Mouse (Mus musculus) embryonic facial prominence, embryonic 11.5 days (tissue): Measurements from ENCODE around the gene Inpp4b. TPM values are rescaled to one million over a fixed set of nuclear protein-coding genes. Genes with fewer than 3 reads are reported as not detected.
"Not testable (repeated sequence)": the region's sequence is repeated elsewhere in the genome, so short reads cannot be mapped to it uniquely, and the experiment has no call there.

ENCODE experiments used
- ATAC-seq: fragments of 200-750 bp; cut with Nextera tagmentation; replicated peaks from 2 replicates; pipeline ENCODE4 v1.8.0; 2017; ENCODE audit warnings: low read depth; ENCODE audit not compliant: insufficient number of reproducible peaks, low FRiP score, low TSS enrichment
- DNase-seq: peaks from one replicate; pipeline ENCODE4 v3.0.0-alpha.2; 2015; ENCODE audit warnings: low spot score
- H3K27ac ChIP-seq: fragments of 300-500 bp; sonication (generic); replicated peaks from 2 replicates; pipeline ENCODE4 v1.5.1; 2014; ENCODE audit warnings: mild to moderate bottlenecking, low read depth, low read length, control low read depth
- H3K27me3 ChIP-seq: fragments of 300-500 bp; sonication (generic); 2 replicates; pipeline ENCODE4 v1.6.1; 2014; ENCODE audit warnings: mild to moderate bottlenecking, low read length, moderate library complexity, mixed read lengths; ENCODE audit not compliant: control insufficient read depth, insufficient read depth
- H3K36me3 ChIP-seq: fragments of 300-500 bp; sonication (generic); replicated peaks from 2 replicates; pipeline ENCODE4 v1.6.1; 2014; ENCODE audit warnings: low read depth, mild to moderate bottlenecking, low read length, moderate library complexity, mixed read lengths; ENCODE audit not compliant: control insufficient read depth, insufficient read depth
- H3K4me1 ChIP-seq: fragments of 300-500 bp; sonication (generic); 2 replicates; pipeline ENCODE4 v1.6.1; 2014; ENCODE audit warnings: low read length, mixed read lengths; ENCODE audit not compliant: control insufficient read depth, insufficient read depth
- H3K4me2 ChIP-seq: fragments of 300-500 bp; sonication (generic); 2 replicates; pipeline ENCODE4 v1.6.1; 2014; ENCODE audit warnings: low read depth, mild to moderate bottlenecking, control low read depth, low read length, moderate library complexity
- H3K4me3 ChIP-seq: fragments of 300-500 bp; sonication (generic); 2 replicates; pipeline ENCODE4 v1.5.1; 2014; ENCODE audit warnings: low read depth, low read length, control low read depth
- H3K9ac ChIP-seq: fragments of 300-500 bp; sonication (generic); replicated peaks from 2 replicates; pipeline ENCODE4 v1.6.1; 2014; ENCODE audit warnings: mild to moderate bottlenecking, control low read depth, low read length
- H3K9me3 ChIP-seq: fragments of 300-500 bp; sonication (generic); replicated peaks from 2 replicates; pipeline ENCODE4 v1.6.1; 2016; ENCODE audit warnings: mild to moderate bottlenecking, low read length, inconsistent platforms, mixed read lengths; ENCODE audit not compliant: control insufficient read depth
- WGBS: fragments of 180-500 bp; shearing (Covaris S2); extraction: QIAGEN DNeasy Blood & Tissue Kit; methylation state at CpG from one replicate; pipeline ENCODE4 v1.1.7; 2014; 5-methylcytosine and 5-hydroxymethylcytosine counted together
- polyA plus RNA-seq: library from polyadenylated mRNA; unstranded; fragments of >200 nt; fragmentation: Nextera tagmentation; extraction: Ambion mirVana; gene quantifications from 2 replicates; pipeline ENCODE4 v1.2.1, GENCODE M21; 2014

Gene Inpp4b
- polyA plus RNA-seq, 1 experiment from 2014 or later = 7.8 TPM

DNA sequence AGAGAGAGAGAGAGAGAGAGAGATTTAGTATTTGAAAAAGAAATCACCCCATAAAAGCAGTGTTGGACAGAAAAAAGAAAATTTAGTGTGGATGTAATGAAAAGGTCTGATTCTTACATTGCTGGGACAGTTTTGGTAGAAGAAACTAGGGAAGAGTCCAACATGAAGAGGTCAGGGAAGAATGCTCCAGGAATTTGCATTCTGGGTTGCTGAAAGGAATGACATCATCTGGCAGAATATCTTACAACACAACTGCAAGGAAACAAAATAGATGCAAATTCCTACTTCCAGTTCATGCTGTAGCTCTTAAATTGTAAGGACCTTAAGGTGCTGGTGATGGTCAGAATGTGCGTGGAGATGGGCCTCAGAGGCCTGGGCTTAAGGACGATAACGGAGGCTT, 650.6 kb downstream of the Inpp4b start:
- DNase-seq (no peak), ATAC-seq (no peak)
- no peaks in the 10 kb centered on the region for H3K9me3 ChIP-seq
- H3K9ac ChIP-seq = no peak overlapping the region
- H3K4me1 ChIP-seq = no peaks in the 10 kb centered on the region
- H3K27me3 ChIP-seq = no peaks in the 10 kb centered on the region
- H3K4me3 ChIP-seq = no peak overlapping the region
- no peak overlapping the region for H3K4me2 ChIP-seq
- no peaks in the 10 kb centered on the region for H3K36me3 ChIP-seq
- WGBS = 88% methylated on average over 3 of the region's 3 CpGs
- no peak overlapping the region for H3K27ac ChIP-seq

GRCm38 (mm10) chr8:81996239-81996638, 653.9 kb downstream of the Inpp4b start:
- Histone ChIP-seq H3K4me3 (no peak overlapping the region), H3K9ac (no peak overlapping the region), H3K9me3 (no peaks in the 10 kb centered on the region), H3K4me2 (no peak overlapping the region), H3K36me3 (no peaks in the 10 kb centered on the region), H3K4me1 (no peaks in the 10 kb centered on the region), H3K27me3 (no peaks in the 10 kb centered on the region), H3K27ac (no peak overlapping the region)
- no peak for DNase-seq
- no peak for ATAC-seq
- WGBS = 84% methylated on average over 3 of the region's 3 CpGs

DNA sequence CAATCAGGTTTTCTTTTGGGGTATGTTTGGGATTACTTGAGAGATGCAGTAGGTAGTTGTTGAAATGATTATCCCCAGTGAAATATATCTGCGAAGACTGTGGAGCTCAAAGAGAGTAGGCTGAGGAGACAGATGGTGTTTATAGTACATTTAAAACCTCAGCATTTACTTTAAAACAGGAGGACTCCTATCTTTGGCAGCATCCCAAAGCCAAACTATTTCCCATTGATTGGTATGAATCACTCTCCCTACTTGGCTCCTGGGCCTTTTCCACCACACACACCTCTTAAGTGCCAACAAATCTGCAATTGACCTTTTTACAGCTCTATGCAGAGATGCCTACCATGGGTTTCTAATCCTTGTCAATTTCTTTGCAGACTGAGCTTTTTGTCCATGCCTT, 654.5 kb downstream of the Inpp4b start:
- H3K4me3 ChIP-seq = no peak overlapping the region
- WGBS = 89% methylated on average over 1 of the region's 1 CpGs
- H3K4me1 ChIP-seq = no peaks in the 10 kb centered on the region
- no peaks in the 10 kb centered on the region for H3K36me3 ChIP-seq
- DNase-seq (no peak), ATAC-seq (no peak)
- no peaks in the 10 kb centered on the region for H3K9me3 ChIP-seq
- no peak overlapping the region for H3K27ac ChIP-seq
- H3K4me2 ChIP-seq = no peak overlapping the region
- H3K9ac ChIP-seq = no peak overlapping the region
- no peaks in the 10 kb centered on the region for H3K27me3 ChIP-seq

DNA sequence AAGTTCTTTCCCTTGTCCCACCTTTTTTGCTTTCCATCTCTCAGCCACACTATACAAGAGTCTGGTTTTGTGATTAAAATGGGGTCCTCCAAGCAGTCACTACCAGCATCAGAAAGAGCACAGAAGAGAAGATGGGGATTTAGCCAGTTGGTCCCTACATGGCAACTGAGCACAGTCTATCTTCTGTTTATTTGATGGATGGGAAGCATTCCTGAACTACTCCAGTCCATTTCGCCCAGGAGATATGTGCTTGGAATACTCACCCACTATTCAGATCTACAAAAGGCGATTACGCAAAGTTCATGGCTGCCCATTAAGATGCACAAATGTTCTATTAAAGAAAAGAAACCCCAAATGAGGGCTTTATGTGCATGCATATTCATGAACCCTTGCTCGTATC, 661.8 kb downstream of the Inpp4b start:
- no peaks in the 10 kb centered on the region for H3K36me3 ChIP-seq
- H3K9ac ChIP-seq = no peak overlapping the region
- DNase-seq (no peak), ATAC-seq (no peak)
- no peaks in the 10 kb centered on the region for H3K9me3 ChIP-seq
- 89% methylated on average over 4 of the region's 4 CpGs for WGBS
- H3K4me3 ChIP-seq = no peak overlapping the region
- no peak overlapping the region for H3K27ac ChIP-seq
- H3K4me2 ChIP-seq = no peak overlapping the region
- no peaks in the 10 kb centered on the region for H3K4me1 ChIP-seq
- H3K27me3 ChIP-seq = no peaks in the 10 kb centered on the region

DNA sequence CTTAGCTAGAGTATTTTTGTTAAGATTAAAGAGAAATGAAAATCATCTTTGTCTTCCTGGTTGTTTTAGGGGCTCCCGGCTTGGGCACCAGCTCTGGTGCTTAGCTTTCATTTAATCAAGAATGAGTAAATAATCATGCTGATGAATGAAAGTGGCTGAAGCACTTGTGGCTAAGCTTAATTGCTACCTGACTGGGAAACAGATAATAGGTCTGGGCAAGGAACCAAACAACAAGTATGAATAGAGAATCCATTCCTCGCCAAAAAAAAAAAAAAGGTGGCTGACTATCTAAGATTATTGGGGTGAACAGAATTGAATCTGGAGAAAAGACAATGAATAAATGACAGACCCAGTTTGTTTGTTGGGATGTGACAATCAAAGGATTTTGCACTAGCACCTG, 663.1 kb downstream of the Inpp4b start:
- ATAC-seq (no peak), DNase-seq (no peak)
- H3K4me1 ChIP-seq = no peaks in the 10 kb centered on the region
- H3K9ac ChIP-seq = no peak overlapping the region
- no peaks in the 10 kb centered on the region for H3K36me3 ChIP-seq
- no peaks in the 10 kb centered on the region for H3K27me3 ChIP-seq
- WGBS = 85% methylated on average over 2 of the region's 2 CpGs
- no peak overlapping the region for H3K4me2 ChIP-seq
- H3K4me3 ChIP-seq = no peak overlapping the region
- no peaks in the 10 kb centered on the region for H3K9me3 ChIP-seq
- no peak overlapping the region for H3K27ac ChIP-seq

DNA sequence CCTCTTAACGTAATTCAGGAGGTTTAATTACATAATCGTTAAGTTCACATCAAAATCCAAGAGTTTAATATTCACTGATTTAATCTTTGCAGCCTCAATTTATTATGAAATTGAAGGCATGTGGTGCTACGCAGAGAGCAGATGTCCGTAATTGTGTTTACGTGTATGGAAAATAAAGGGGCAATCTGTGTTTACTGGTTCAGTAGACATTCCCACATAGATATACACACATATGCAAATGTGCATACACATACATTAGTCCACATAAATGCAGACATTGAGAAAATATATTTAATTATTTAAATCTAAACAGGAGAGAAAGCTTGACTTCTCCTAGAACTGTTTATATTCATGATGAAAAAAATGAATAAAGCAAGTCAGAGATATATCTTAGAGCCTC, 675.4 kb downstream of the Inpp4b start:
- WGBS = 80% methylated on average over 5 of the region's 5 CpGs
- no peak for ATAC-seq
- Histone ChIP-seq H3K27ac (no peak overlapping the region), H3K4me3 (no peak overlapping the region), H3K36me3 (no peaks in the 10 kb centered on the region), H3K9me3 (no peaks in the 10 kb centered on the region), H3K4me1 (no peaks in the 10 kb centered on the region), H3K4me2 (no peak overlapping the region), H3K9ac (no peak overlapping the region), H3K27me3 (no peaks in the 10 kb centered on the region)
- no peak for DNase-seq

DNA sequence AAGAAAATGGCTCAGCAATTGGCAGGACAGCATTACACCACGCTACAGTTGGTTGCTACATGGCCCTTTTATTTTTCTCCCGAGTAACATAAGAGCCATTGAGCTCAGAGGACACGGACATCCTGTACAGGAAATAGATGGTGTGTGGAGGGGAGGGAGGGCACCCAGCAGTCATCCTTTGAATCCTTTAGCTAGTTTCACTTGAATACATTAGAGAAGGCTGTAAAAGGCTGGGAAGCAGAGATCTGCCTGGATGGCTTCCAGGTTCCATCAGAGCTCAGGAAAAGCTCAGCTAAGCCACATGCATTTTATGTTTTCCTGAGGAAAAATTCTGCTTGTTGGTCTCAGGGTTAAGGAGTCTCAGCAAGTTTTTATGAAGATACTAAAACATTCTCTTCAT, 685.0 kb downstream of the Inpp4b start:
- DNase-seq = no peak
- Histone ChIP-seq H3K9ac (no peak overlapping the region), H3K4me3 (no peak overlapping the region), H3K4me1 (no peaks in the 10 kb centered on the region), H3K9me3 (no peaks in the 10 kb centered on the region), H3K36me3 (no peaks in the 10 kb centered on the region), H3K27ac (no peak overlapping the region), H3K4me2 (no peak overlapping the region), H3K27me3 (no peaks in the 10 kb centered on the region)
- WGBS = 27% methylated on average over 3 of the region's 3 CpGs
- no peak for ATAC-seq

DNA sequence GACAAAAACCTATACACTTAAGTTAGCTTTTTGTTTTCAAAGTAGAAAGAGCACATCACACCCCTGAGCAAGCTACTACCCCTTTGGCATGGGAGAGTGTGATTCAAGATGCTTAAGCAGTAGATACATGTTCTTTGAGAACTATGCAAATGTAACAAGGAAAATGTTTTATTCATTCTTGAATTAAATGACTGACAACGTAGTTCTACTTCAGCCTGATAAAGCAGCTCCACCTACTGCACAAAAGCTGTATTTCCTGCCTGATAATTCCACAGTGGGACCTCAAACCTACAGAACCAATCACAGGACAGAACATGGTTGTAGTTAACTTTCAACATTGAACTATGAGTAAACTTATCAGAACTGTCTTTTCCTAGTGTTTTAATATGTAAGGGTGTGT, 686.5 kb downstream of the Inpp4b start:
- DNase-seq (peak; percentile 51), ATAC-seq (no peak)
- Histone ChIP-seq H3K27me3 (no peaks in the 10 kb centered on the region), H3K9ac (no peak overlapping the region), H3K36me3 (no peaks in the 10 kb centered on the region), H3K4me2 (no peak overlapping the region), H3K4me1 (no peaks in the 10 kb centered on the region), H3K9me3 (no peaks in the 10 kb centered on the region), H3K27ac (no peak overlapping the region), H3K4me3 (no peak overlapping the region)
- 41% methylated on average over 1 of the region's 1 CpGs for WGBS

- H3K27ac ChIP-seq, ATAC-seq, H3K4me3 ChIP-seq, H3K36me3 ChIP-seq, DNase-seq, H3K4me2 ChIP-seq, H3K27me3 ChIP-seq, H3K4me1 ChIP-seq, H3K9me3 ChIP-seq, H3K9ac ChIP-seq: not testable (repeated sequence)
Observed at GRCm38 (mm10) chr8:82032035-82032434, 689.7 kb downstream of the Inpp4b start.
